Mouse (Mus musculus) heart, embryonic 13.5 days (tissue): ENCODE data around the gene Trappc6b. TPM values are rescaled to one million over a fixed set of nuclear protein-coding genes. Genes with fewer than 3 reads are reported as not detected.
"Not testable (repeated sequence)": the region's sequence is repeated elsewhere in the genome, so short reads cannot be mapped to it uniquely, and the experiment has no call there.

Experiments
- ATAC-seq: fragments of 200-750 bp; cut with Nextera tagmentation; 2 replicates; pipeline ENCODE4 v1.8.0; 2017; ENCODE audit warnings: moderate TSS enrichment; ENCODE audit not compliant: insufficient number of reproducible peaks, low FRiP score, low TSS enrichment; ENCODE audit errors: extremely low read depth
- H3K27ac ChIP-seq: fragments of 300-500 bp; sonication (generic); replicated peaks from 2 replicates; pipeline ENCODE4 v1.5.1; 2015; ENCODE audit warnings: moderate library complexity, mild to moderate bottlenecking, inconsistent platforms
- H3K27me3 ChIP-seq: fragments of 300-500 bp; sonication (generic); replicated peaks from 2 replicates; pipeline ENCODE4 v1.6.1; 2015; ENCODE audit warnings: mild to moderate bottlenecking, inconsistent platforms
- H3K36me3 ChIP-seq: fragments of 300-500 bp; sonication (generic); 2 replicates; pipeline ENCODE4 v1.6.1; 2015; ENCODE audit warnings: mild to moderate bottlenecking, inconsistent platforms
- H3K4me1 ChIP-seq: fragments of 300-500 bp; sonication (generic); 2 replicates; pipeline ENCODE4 v1.6.1; 2015; ENCODE audit warnings: inconsistent platforms
- H3K4me2 ChIP-seq: fragments of 300-500 bp; sonication (generic); 2 replicates; pipeline ENCODE4 v1.6.1; 2015; ENCODE audit warnings: inconsistent platforms, mild to moderate bottlenecking, moderate library complexity
- H3K4me3 ChIP-seq: fragments of 300-500 bp; sonication (generic); 2 replicates; pipeline ENCODE4 v1.5.1; 2015; ENCODE audit warnings: moderate library complexity, mild to moderate bottlenecking, inconsistent platforms
- H3K9ac ChIP-seq: fragments of 300-500 bp; sonication (generic); 2 replicates; pipeline ENCODE4 v1.6.1; 2015; ENCODE audit warnings: inconsistent platforms, mild to moderate bottlenecking, moderate library complexity
- H3K9me3 ChIP-seq: fragments of 300-500 bp; sonication (generic); 2 replicates; pipeline ENCODE4 v1.6.1; 2016; ENCODE audit warnings: inconsistent platforms
- WGBS: fragments of 180-500 bp; shearing (Covaris S2); methylation state at CpG from one replicate; pipeline ENCODE4 v1.1.7; 2015; ENCODE audit warnings: mixed read lengths; 5-methylcytosine and 5-hydroxymethylcytosine counted together
- polyA plus RNA-seq: library from polyadenylated mRNA; unstranded; fragments of >200 nt; fragmentation: Nextera tagmentation; extraction: Ambion mirVana; gene quantifications from 2 replicates; pipeline ENCODE4 v1.2.1, GENCODE M21; 2015

Trappc6b gene
- polyA plus RNA-seq, 1 experiment from 2014 or later: 79.7 TPM

- 82% methylated on average over 3 of the region's 3 CpGs for WGBS
- no peak for ATAC-seq
These were observed 15.7 kb upstream of the Trappc6b start for GRCm38 (mm10) chr12:59076996-59077395.

GRCm38 (mm10) chr12:59074052-59074451, 12.8 kb upstream of the Trappc6b start:
- 86% methylated on average over 3 of the region's 3 CpGs for WGBS

More at GRCm38 (mm10) chr12:59076996-59077395, 15.7 kb upstream of the Trappc6b start:
- Histone ChIP-seq H3K4me2 (no peak overlapping the region), H3K9ac (no peak overlapping the region), H3K4me1 (no peaks in the 10 kb centered on the region), H3K4me3 (no peak overlapping the region), H3K9me3 (0 out of 2 replicates have a peak, but pooled peaks cover 2% of the 10 kb centered on the region), H3K27me3 (no peaks in the 10 kb centered on the region), H3K36me3 (peaks cover 25% of the 10 kb centered on the region), H3K27ac (no peak overlapping the region)

GRCm38 (mm10) chr12:59072286-59072685, 11.0 kb upstream of the Trappc6b start:
- no peak for ATAC-seq

More at GRCm38 (mm10) chr12:59074052-59074451, 12.8 kb upstream of the Trappc6b start:
- Histone ChIP-seq H3K27ac (no peak overlapping the region), H3K27me3 (no peaks in the 10 kb centered on the region), H3K9me3 (no peaks in the 10 kb centered on the region), H3K4me2 (no peak overlapping the region), H3K4me1 (no peaks in the 10 kb centered on the region), H3K9ac (no peak overlapping the region), H3K36me3 (peaks cover 54% of the 10 kb centered on the region), H3K4me3 (no peak overlapping the region)
- ATAC-seq: no peak

GRCm38 (mm10) chr12:59068791-59069190, 7.5 kb upstream of the Trappc6b start:
- Histone ChIP-seq H3K4me2 (no peak overlapping the region), H3K9ac (no peak overlapping the region), H3K9me3 (no peaks in the 10 kb centered on the region), H3K4me1 (peaks cover 17% of the 10 kb centered on the region), H3K27ac (no peak overlapping the region), H3K27me3 (0 out of 2 replicates have a peak, but pooled peaks cover 3% of the 10 kb centered on the region), H3K4me3 (no peak overlapping the region), H3K36me3 (peaks cover 52% of the 10 kb centered on the region)
- 89% methylated on average over 13 of the region's 13 CpGs for WGBS
- ATAC-seq: no peak

More at GRCm38 (mm10) chr12:59072286-59072685, 11.0 kb upstream of the Trappc6b start:
- Histone ChIP-seq H3K4me2 (no peak overlapping the region), H3K9me3 (no peaks in the 10 kb centered on the region), H3K4me3 (no peak overlapping the region), H3K27me3 (no peaks in the 10 kb centered on the region), H3K36me3 (peaks cover 64% of the 10 kb centered on the region), H3K27ac (no peak overlapping the region), H3K4me1 (peaks cover 13% of the 10 kb centered on the region), H3K9ac (0 out of 2 replicates have a peak overlapping the region, but pooled peaks have one; percentile 7)
- 79% methylated on average over 11 of the region's 11 CpGs for WGBS

- Histone ChIP-seq H3K4me1 (peaks cover 17% of the 10 kb centered on the region), H3K4me2 (peak overlapping the region; percentile 93), H3K36me3 (peaks cover 41% of the 10 kb centered on the region), H3K9ac (peak overlapping the region; percentile 98), H3K4me3 (peak overlapping the region; percentile 100), H3K27me3 (0 out of 2 replicates have a peak, but pooled peaks cover 5% of the 10 kb centered on the region), H3K27ac (peak overlapping the region; percentile 95), H3K9me3 (no peaks in the 10 kb centered on the region)
- under 1% methylated on average over 39 of the region's 41 CpGs for WGBS
- peak; percentile 38 for ATAC-seq
These were observed 5.8 kb upstream of the Trappc6b start for GRCm38 (mm10) chr12:59067095-59067494.

GRCm38 (mm10) chr12:59066448-59067077, 5.3 kb upstream of the Trappc6b start, which contains the start of gene Pnn:
TSS of gene Pnn (plus strand) at chr12:59066884.
- peak; percentile 99 for ATAC-seq
- H3K27me3 ChIP-seq: 0 out of 2 replicates have a peak, but pooled peaks cover 5% of the 10 kb centered on the region
- H3K27ac ChIP-seq: peak within 1 kb of the TSS; percentile 95
- H3K36me3 ChIP-seq: peaks cover 35% of the 10 kb centered on the region
- peak within 1 kb of the TSS; percentile 93 for H3K4me2 ChIP-seq
- WGBS: under 1% methylated on average over 43 of the region's 43 CpGs
- peak within 1 kb of the TSS; percentile 100 for H3K4me3 ChIP-seq
- peaks cover 17% of the 10 kb centered on the region for H3K4me1 ChIP-seq
- H3K9ac ChIP-seq: peak within 1 kb of the TSS; percentile 98
- H3K9me3 ChIP-seq: no peaks in the 10 kb centered on the region

- peak overlapping the region; percentile 76 for H3K4me2 ChIP-seq
- WGBS: 45% methylated on average over 3 of the region's 3 CpGs
- H3K27ac ChIP-seq: peak overlapping the region; percentile 95
- ATAC-seq: no peak
- H3K4me3 ChIP-seq: peak overlapping the region; percentile 100
- H3K9me3 ChIP-seq: no peaks in the 10 kb centered on the region
- 0 out of 2 replicates have a peak, but pooled peaks cover 5% of the 10 kb centered on the region for H3K27me3 ChIP-seq
- peak overlapping the region; percentile 98; the same call in 1 of the 2 replicates for H3K9ac ChIP-seq
- peaks cover 17% of the 10 kb centered on the region for H3K4me1 ChIP-seq
- H3K36me3 ChIP-seq: peaks cover 28% of the 10 kb centered on the region
These were observed 4.5 kb upstream of the Trappc6b start for GRCm38 (mm10) chr12:59065776-59066175.

- Histone ChIP-seq H3K4me1 (peaks cover 25% of the 10 kb centered on the region), H3K27me3 (0 out of 2 replicates have a peak, but pooled peaks cover 5% of the 10 kb centered on the region), H3K9ac (no peak overlapping the region), H3K36me3 (peaks cover 18% of the 10 kb centered on the region), H3K27ac (no peak overlapping the region), H3K9me3 (no peaks in the 10 kb centered on the region), H3K4me3 (no peak overlapping the region), H3K4me2 (no peak overlapping the region)
- no peak for ATAC-seq
- WGBS: 81% methylated on average over 8 of the region's 8 CpGs
These were observed 3.6 kb upstream of the Trappc6b start for GRCm38 (mm10) chr12:59064837-59065236.

- no peak for ATAC-seq
These were observed 950 bp downstream of the Trappc6b start for GRCm38 (mm10) chr12:59060322-59060721.

GRCm38 (mm10) chr12:59058242-59058641, 3.0 kb downstream of the Trappc6b start:
- not testable (repeated sequence) for ATAC-seq, H3K4me3 ChIP-seq, H3K4me2 ChIP-seq, H3K27ac ChIP-seq, H3K9ac ChIP-seq, H3K9me3 ChIP-seq, H3K27me3 ChIP-seq
- 85% methylated on average over 5 of the region's 5 CpGs for WGBS
- Histone ChIP-seq H3K4me1 (peaks cover 30% of the 10 kb centered on the region), H3K36me3 (peaks cover 50% of the 10 kb centered on the region)

More at GRCm38 (mm10) chr12:59060322-59060721, 950 bp downstream of the Trappc6b start:
- peaks cover 41% of the 10 kb centered on the region for H3K36me3 ChIP-seq
- H3K9ac ChIP-seq: peak overlapping the region; percentile 97
- H3K4me3 ChIP-seq: peak overlapping the region; percentile 84
- H3K4me1 ChIP-seq: peaks cover 23% of the 10 kb centered on the region
- WGBS: 56% methylated on average over 4 of the region's 4 CpGs
- H3K27me3 ChIP-seq: 0 out of 2 replicates have a peak, but pooled peaks cover 5% of the 10 kb centered on the region
- peak overlapping the region; percentile 75 for H3K4me2 ChIP-seq
- no peaks in the 10 kb centered on the region for H3K9me3 ChIP-seq
- peak overlapping the region; percentile 94 for H3K27ac ChIP-seq

- no peaks in the 10 kb centered on the region for H3K27me3 ChIP-seq
- H3K4me3 ChIP-seq: no peak overlapping the region
- peaks cover 30% of the 10 kb centered on the region for H3K4me1 ChIP-seq
- ATAC-seq: no peak
- no peaks in the 10 kb centered on the region for H3K9me3 ChIP-seq
- H3K4me2 ChIP-seq: no peak overlapping the region
- no peak overlapping the region for H3K27ac ChIP-seq
- 96% methylated on average over 11 of the region's 11 CpGs for WGBS
- peaks cover 60% of the 10 kb centered on the region for H3K36me3 ChIP-seq
- H3K9ac ChIP-seq: no peak overlapping the region
These were observed 5.0 kb downstream of the Trappc6b start for GRCm38 (mm10) chr12:59056222-59056621.
